Mouse (Mus musculus): ENCODE results near the gene Pcgf6. TPM values are rescaled to one million over a fixed set of nuclear protein-coding genes. Genes with fewer than 3 reads are reported as not detected.

Gene Pcgf6
- polyA plus RNA-seq (2012; rRNA removed) = 45.2 and 49.3 TPM in 2 replicates

DNA sequence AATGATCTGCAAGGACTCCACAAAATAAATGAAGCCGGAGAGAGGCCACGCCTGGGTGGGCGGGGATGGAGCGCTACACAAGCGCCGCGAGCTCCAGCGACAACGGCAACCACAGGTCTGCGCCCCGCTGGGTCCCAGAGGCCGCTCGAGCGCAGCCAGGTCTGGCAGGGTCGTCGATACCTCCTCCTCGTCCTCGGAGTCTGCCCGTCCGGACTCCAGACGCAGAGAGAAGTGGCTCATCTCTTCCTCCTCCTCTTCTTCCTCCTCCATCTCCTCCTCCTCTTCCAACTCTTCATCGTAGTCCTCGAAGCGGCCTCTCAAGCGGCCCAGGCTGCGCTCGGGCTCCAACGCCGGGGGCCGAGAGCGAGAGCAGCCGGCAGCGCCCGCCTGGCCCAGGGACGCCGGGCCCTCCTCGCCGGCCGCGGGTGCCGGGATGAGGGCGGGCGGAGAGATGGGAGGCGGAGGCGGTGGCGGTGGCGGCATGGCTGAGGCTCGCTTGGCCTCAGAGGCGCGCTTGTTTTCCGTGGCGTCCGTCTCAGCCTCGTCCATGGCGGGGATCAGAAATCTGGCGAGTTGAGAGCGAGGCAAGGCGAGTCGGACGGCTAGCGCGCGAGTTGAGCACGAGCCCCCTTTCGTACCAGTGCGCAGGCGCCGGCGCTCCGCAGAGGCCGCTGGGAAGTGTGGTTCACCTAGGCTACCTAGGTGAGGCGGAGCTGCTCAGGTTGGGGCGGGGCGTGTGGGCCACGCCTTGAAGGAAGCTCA lies at the start of gene Pcgf6:
TSS of gene Pcgf6 (minus strand) at position 636 of the 762 bp plus-strand sequence.

DNA sequence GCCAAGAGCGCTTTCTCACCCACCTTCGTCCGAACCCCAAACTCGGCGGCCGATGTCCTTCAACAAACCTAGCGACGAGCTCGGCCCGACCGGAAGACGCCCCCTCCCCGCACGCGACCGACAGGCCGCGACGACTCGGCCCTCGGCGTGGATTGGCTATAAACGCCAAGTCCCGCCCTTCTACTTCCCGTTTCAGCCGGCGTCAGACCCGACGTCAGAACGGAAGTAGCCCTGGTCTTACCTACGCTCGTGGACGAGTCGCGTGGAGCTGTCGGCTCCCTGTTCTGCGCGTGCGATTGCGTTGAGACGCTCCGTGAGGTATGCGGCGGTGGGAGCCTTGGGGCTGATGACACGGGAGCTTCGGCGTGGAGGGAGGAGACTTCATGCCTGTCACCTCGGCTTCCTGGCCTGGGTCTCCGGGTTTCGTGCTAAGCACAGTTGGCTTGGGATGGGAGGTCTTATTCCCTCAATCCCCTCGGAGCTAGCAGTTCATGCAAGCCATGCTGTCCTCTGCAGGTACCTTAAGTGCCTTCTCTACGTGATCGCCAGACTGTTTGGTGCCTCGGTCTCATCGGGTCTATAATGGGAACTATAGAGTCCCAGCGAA lies 39.9 kb upstream of the Pcgf6 start, which contains the start of the genes Usmg5 and Pdcd11:
TSS of gene Usmg5 (minus strand) at position 98 of the 607 bp plus-strand sequence.
TSS of gene Pdcd11 (plus strand) at position 219 of the 607 bp plus-strand sequence.

DNA sequence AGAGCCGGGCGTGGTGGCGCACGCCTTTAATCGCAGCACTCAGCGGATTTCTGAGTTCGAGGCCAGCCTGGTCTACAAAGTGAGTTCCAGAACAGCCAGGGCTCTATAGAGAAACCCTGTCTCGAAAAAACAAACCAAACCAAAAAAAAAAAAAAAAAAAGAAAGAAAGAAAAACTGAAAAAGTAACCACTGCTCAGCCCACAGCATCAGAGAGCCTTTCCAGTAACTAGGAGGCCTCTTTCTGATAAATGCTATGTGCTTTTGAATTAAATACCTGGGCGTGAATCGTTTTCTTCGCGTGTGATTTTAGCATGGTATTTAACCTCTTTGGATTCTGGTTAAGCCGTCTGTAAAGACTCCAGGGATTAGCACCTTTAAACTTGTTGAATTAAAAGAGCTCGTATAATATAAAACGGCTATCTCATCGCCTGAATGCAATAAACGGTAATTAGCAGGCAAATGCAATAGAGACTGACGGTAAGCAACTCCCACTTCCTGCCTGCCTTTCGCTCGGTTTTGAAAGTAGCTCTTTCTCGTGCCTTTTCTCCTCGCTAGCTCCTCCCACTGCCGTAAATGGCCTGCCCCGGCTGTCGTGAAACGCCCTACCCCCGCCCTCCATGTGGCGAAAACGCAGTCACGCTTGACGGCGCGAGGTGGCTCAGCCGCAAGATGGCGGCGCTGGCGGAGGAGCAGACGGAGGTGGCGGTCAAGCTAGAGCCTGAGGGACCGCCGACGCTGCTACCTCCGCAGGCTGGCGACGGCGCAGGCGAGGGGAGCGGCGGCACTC lies 16.6 kb upstream of the Pcgf6 start, which contains the start of gene Taf5:
TSS of gene Taf5 (plus strand) at position 651 of the 787 bp plus-strand sequence.

DNA sequence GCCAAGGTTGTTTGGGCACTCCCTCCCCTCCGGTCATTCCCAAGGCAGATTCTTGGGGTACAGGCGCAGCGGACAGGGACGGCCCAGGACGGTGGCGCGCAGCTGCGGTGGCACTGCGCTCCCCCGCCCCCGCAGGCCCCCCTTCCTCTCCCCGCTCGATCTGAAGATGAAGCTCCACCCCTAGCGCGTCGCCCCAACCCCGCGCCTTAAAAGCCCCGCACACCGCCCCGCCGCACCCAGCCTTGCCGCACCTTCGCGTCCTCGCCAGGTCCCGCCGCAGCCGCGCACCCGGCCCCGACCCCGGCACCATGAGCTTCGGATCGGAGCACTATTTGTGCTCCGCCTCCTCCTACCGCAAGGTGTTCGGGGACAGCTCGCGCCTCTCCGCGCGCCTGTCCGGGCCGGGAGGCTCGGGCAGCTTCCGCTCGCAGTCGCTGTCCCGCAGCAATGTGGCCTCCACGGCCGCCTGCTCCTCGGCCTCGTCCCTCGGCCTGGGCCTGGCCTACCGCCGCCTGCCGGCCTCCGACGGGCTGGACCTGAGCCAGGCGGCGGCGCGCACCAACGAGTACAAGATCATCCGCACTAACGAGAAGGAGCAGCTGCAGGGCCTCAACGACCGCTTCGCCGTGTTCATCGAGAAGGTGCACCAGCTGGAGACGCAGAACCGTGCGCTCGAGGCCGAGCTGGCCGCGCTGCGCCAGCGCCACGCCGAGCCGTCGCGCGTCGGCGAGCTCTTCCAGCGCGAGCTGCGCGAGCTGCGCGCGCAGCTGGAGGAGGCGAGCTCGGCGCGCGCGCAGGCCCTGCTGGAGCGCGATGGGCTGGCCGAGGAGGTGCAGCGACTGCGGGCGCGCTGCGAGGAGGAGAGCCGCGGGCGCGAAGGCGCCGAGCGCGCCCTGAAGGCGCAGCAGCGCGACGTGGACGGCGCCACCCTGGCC lies 36.0 kb downstream of the Pcgf6 start, which contains the start of the genes Ina and Nt5c2:
TSS of gene Ina (plus strand) at position 252 of the 935 bp plus-strand sequence.
TSS of gene Nt5c2 (minus strand) at position 707 of the 935 bp plus-strand sequence.

Other genes with a start within 250 kb of the Pcgf6 start
- gene Ina, start 36.2 kb downstream of the Pcgf6 start, polyA plus RNA-seq (2012; rRNA removed) = 142 and 200 TPM in 2 replicates
- 36.3 and 43.4 TPM in 2 replicates for gene Nt5c2, start 35.8 kb downstream of the Pcgf6 start, polyA plus RNA-seq (2012; rRNA removed)
- gene Taf5, start 16.8 kb upstream of the Pcgf6 start, polyA plus RNA-seq (2012; rRNA removed) = 7.4 and 11.7 TPM in 2 replicates
- gene Usmg5, start 39.7 kb upstream of the Pcgf6 start, polyA plus RNA-seq (2012; rRNA removed) = 336 and 675 TPM in 2 replicates
- 23.1 and 32.7 TPM in 2 replicates for gene Pdcd11, start 39.9 kb upstream of the Pcgf6 start, polyA plus RNA-seq (2012; rRNA removed)
- 1.0 and 2.4 TPM in 2 replicates for gene Calhm2, start 87.4 kb upstream of the Pcgf6 start, polyA plus RNA-seq (2012; rRNA removed)
- not detected in 2 replicates for gene Calhm1, start 93.3 kb upstream of the Pcgf6 start, polyA plus RNA-seq (2012; rRNA removed)
- gene Calhm3, start 106.9 kb upstream of the Pcgf6 start, polyA plus RNA-seq (2012; rRNA removed) = not detected in 2 replicates
- 3.3 and 6.5 TPM in 2 replicates for gene Neurl1a, start 127.9 kb upstream of the Pcgf6 start, polyA plus RNA-seq (2012; rRNA removed)

All from central nervous system, embryonic 11.5 days (tissue).